Mouse (Mus musculus) ES-Bruce4 (cell line): Measurements from ENCODE around the gene Acvrl1.

ENCODE experiments used
- CTCF ChIP-seq: IDR thresholded peaks from one replicate; pipeline ENCODE4 v1.8.1; 2011; ENCODE audit warnings: low read depth, low read length
- EP300 ChIP-seq: IDR thresholded peaks from 2 replicates; pipeline ENCODE4 v1.6.1; 2011; ENCODE audit warnings: low read depth, low read length; ENCODE audit not compliant: insufficient read depth
- POLR2A ChIP-seq: IDR thresholded peaks from one replicate; pipeline ENCODE4 v1.8.1; 2011; ENCODE audit warnings: low read length; ENCODE audit not compliant: insufficient read depth

DNA sequence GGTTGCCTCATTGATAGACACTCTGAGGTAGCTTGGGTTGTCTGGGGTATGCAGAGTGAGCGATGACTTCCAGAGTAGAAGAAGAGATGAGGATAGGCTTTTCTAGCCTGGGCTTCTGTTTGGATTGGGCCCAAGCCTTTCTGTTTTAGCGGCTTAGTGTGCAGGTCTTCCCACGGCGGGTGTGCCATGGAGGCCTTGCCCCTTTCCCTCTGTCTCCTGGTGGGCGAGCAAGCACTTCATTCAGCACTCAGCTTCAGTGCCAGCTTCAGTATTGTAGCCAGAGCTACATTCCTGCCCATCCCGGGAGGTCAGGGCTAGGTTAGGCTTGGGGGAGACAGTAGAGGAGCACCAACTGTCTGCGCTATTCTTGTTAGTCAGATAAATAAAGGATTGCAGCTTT lies 64.3 kb downstream of the Acvrl1 start:
- TF ChIP-seq CTCF (no peak), POLR2A (no peak), EP300 (no peak)
